Mouse (Mus musculus) C2C12 (cell line): ENCODE data around the gene Fars2.
"Not testable (repeated sequence)": the region's sequence is repeated elsewhere in the genome, so short reads cannot be mapped to it uniquely, and the experiment has no call there.

Experiments used
- CTCF ChIP-seq: IDR thresholded peaks from one replicate; pipeline ENCODE4 v1.5.1; 2011; ENCODE audit not compliant: control insufficient read depth, insufficient read depth, insufficient read length
- FOSL1 ChIP-seq: IDR thresholded peaks from one replicate; pipeline ENCODE4 v1.8.0; 2011; ENCODE audit warnings: mild to moderate bottlenecking, low read length; ENCODE audit not compliant: poor library complexity, insufficient read depth, severe bottlenecking
- MAX ChIP-seq: IDR thresholded peaks from one replicate; pipeline ENCODE4 v1.6.1; 2011; ENCODE audit warnings: mild to moderate bottlenecking, control low read depth
- MYOG ChIP-seq: IDR thresholded peaks from one replicate; pipeline ENCODE4 v1.6.1; 2011; ENCODE audit not compliant: control insufficient read depth, insufficient read length; ENCODE audit errors: extremely low read depth
- USF1 ChIP-seq: IDR thresholded peaks from one replicate; pipeline ENCODE4 v1.6.1; 2011; ENCODE audit warnings: low read depth, mild to moderate bottlenecking, control low read depth, moderate library complexity

GRCm38 (mm10) chr13:36172981-36173380 is 55.8 kb downstream of the Fars2 start:
- TF ChIP-seq USF1, MAX, FOSL1, CTCF, MYOG: not testable (repeated sequence)
